Mouse (Mus musculus) hindbrain, embryonic 11.5 days (tissue): Measurements from ENCODE around the gene Nfil3. TPM values are rescaled to one million over a fixed set of nuclear protein-coding genes. Genes with fewer than 3 reads are reported as not detected.

Experiments
- ATAC-seq: fragments of 200-750 bp; cut with Nextera tagmentation; 2 replicates; pipeline ENCODE4 v1.8.0; 2017; ENCODE audit warnings: mild to moderate bottlenecking, moderate TSS enrichment, moderate library complexity; ENCODE audit not compliant: low FRiP score
- DNase-seq: peaks from one replicate; pipeline ENCODE4 v3.0.0-alpha.2; 2015; ENCODE audit warnings: low spot score
- H3K27ac ChIP-seq: fragments of 300-500 bp; sonication (generic); 2 replicates; pipeline ENCODE4 v1.5.1; 2014; ENCODE audit warnings: mild to moderate bottlenecking, low read depth, low read length
- H3K27me3 ChIP-seq: fragments of 300-500 bp; sonication (generic); 2 replicates; pipeline ENCODE4 v1.6.1; 2014; ENCODE audit warnings: mild to moderate bottlenecking, low read length, moderate library complexity, mixed read lengths; ENCODE audit not compliant: control insufficient read depth, insufficient read depth
- H3K36me3 ChIP-seq: fragments of 300-500 bp; sonication (generic); 2 replicates; pipeline ENCODE4 v1.6.1; 2014; ENCODE audit warnings: mild to moderate bottlenecking, low read length, moderate library complexity, mixed read lengths; ENCODE audit not compliant: control insufficient read depth, insufficient read depth
- H3K4me1 ChIP-seq: fragments of 300-500 bp; sonication (generic); replicated peaks from 2 replicates; pipeline ENCODE4 v1.6.1; 2014; ENCODE audit warnings: low read length, mixed read lengths; ENCODE audit not compliant: control insufficient read depth, insufficient read depth
- H3K4me2 ChIP-seq: fragments of 300-500 bp; sonication (generic); replicated peaks from 2 replicates; pipeline ENCODE4 v1.6.1; 2014; ENCODE audit warnings: mild to moderate bottlenecking, low read depth, low read length
- H3K4me3 ChIP-seq: fragments of 300-500 bp; sonication (generic); 2 replicates; pipeline ENCODE4 v1.5.1; 2014; ENCODE audit warnings: low read depth, low read length
- H3K9ac ChIP-seq: fragments of 300-500 bp; sonication (generic); 2 replicates; pipeline ENCODE4 v1.6.1; 2014; ENCODE audit warnings: low read depth, low read length
- H3K9me3 ChIP-seq: fragments of 300-500 bp; sonication (generic); 2 replicates; pipeline ENCODE4 v1.6.1; 2016; ENCODE audit warnings: low read length; ENCODE audit not compliant: control insufficient read depth
- WGBS: fragments of 180-500 bp; shearing (Covaris S2); extraction: QIAGEN DNeasy Blood & Tissue Kit; methylation state at CpG from one replicate; pipeline ENCODE4 v1.1.7; 2014; 5-methylcytosine and 5-hydroxymethylcytosine counted together
- polyA plus RNA-seq: library from polyadenylated mRNA; unstranded; fragments of >200 nt; fragmentation: Nextera tagmentation; extraction: Ambion mirVana; gene quantifications from 2 replicates; pipeline ENCODE4 v1.2.1, GENCODE M21; 2014

Nfil3 gene
- polyA plus RNA-seq, 1 experiment from 2014 or later, result 30.0 TPM

DNA sequence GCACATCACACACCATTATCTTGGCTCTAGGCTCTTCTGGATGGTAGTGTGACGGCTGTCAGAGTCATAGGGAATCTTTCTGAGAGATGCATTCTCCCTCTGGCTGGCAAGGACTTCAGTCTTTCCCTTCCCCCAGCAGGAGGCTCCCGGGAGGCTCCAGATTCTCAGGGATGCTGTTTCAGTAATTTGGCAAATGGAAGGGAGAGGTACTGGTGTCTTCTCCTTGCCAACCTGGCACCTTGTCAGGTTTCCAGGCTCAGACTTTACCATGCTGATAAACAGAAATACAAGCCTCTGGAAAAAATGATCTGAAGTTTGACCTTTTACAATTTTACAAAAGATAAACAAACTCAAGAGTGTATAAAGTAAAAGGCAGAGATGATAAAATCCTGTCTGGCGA, 26.9 kb upstream of the Nfil3 start:
- no peaks in the 10 kb centered on the region for H3K36me3 ChIP-seq
- ATAC-seq (no peak), DNase-seq (no peak)
- no peak overlapping the region for H3K4me3 ChIP-seq
- no peaks in the 10 kb centered on the region for H3K27me3 ChIP-seq
- no peaks in the 10 kb centered on the region for H3K9me3 ChIP-seq
- no peaks in the 10 kb centered on the region; the same call in 1 of the 2 replicates for H3K4me1 ChIP-seq
- 80% methylated on average over 3 of the region's 3 CpGs for WGBS
- H3K9ac ChIP-seq, result no peak overlapping the region
- no peak overlapping the region for H3K27ac ChIP-seq
- H3K4me2 ChIP-seq, result no peak overlapping the region

DNA sequence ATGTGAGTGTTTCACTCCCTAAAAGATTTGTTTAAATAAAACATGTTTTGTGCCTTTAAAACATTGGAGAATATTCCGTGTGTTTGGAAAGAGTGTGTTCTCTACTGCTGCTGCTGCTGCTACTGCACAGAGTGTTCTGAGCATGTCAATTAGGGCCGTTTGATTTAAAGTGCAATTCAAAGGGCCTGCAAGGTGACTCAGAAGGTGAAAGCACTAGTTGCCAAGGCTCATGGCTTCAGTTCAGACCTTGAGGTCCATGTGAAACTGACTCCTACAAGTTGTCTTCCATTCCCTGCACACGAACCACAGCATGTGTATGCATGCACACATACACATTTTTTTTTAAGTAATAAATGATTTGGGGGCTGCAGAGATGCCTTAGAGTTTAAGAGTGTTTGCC, 22.4 kb upstream of the Nfil3 start:
- 78% methylated on average over 3 of the region's 3 CpGs for WGBS

DNA sequence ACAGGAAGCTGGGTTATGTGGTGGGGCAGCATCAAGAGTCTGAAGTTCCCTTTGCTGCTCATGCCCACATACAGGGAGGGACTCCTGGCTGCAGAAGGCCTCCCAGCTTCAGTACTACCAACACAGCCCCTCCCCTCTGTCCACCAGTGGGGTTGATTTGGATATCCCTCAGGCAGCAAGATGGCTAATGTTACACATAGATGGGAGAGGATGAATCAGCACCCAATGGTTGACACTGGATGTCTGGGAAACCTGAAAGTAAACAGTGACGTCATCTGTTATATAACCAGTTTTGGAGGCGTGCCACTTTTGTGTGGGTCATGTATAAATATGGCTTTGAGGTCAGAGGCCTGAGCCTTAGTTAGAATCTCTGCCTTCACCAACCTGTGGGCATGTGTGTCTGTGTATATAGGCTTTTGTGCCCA, 20.6 kb upstream of the Nfil3 start:
- Histone ChIP-seq H3K36me3 (no peaks in the 10 kb centered on the region), H3K27me3 (no peaks in the 10 kb centered on the region), H3K4me2 (no peak overlapping the region), H3K4me1 (no peaks in the 10 kb centered on the region), H3K9ac (no peak overlapping the region), H3K4me3 (no peak overlapping the region), H3K27ac (no peak overlapping the region), H3K9me3 (no peaks in the 10 kb centered on the region)
- whole genome bisulfite sequencing, result 94% methylated on average over 2 of the region's 2 CpGs
- ATAC-seq (no peak), DNase-seq (no peak)

More for the DNA sequence above, 22.4 kb upstream of the Nfil3 start:
- ATAC-seq, result no peak
- Histone ChIP-seq H3K9me3 (no peaks in the 10 kb centered on the region), H3K36me3 (no peaks in the 10 kb centered on the region), H3K9ac (no peak overlapping the region), H3K4me2 (no peak overlapping the region), H3K4me3 (no peak overlapping the region), H3K27me3 (no peaks in the 10 kb centered on the region), H3K27ac (no peak overlapping the region), H3K4me1 (no peaks in the 10 kb centered on the region)
- DNase-seq, result no peak

DNA sequence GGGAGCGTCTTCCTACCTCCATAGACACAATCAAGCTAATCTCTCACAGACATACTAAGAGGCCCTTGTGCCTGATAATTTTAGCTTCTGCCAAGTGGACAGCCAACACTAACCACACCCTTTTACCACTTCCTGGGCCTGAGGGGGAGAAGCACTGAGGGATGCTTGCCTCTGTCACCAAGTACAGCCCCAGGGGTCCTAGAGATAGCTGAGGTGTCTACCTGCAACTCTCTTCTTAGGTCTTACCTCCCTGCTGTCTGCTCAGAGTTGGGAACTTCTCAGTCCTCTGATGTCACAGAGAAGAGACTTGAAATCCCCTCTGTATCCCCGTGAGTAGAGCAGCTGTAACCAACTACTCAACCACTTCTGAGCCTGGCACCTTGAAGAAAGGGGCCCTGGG, 19.6 kb upstream of the Nfil3 start:
- WGBS, result 76% methylated on average over 2 of the region's 2 CpGs
- ATAC-seq (no peak), DNase-seq (no peak)
- no peaks in the 10 kb centered on the region for H3K9me3 ChIP-seq
- no peaks in the 10 kb centered on the region for H3K27me3 ChIP-seq
- H3K27ac ChIP-seq, result no peak overlapping the region
- no peaks in the 10 kb centered on the region for H3K36me3 ChIP-seq
- H3K4me3 ChIP-seq, result no peak overlapping the region
- no peak overlapping the region for H3K9ac ChIP-seq
- no peak overlapping the region for H3K4me2 ChIP-seq
- H3K4me1 ChIP-seq, result no peaks in the 10 kb centered on the region

DNA sequence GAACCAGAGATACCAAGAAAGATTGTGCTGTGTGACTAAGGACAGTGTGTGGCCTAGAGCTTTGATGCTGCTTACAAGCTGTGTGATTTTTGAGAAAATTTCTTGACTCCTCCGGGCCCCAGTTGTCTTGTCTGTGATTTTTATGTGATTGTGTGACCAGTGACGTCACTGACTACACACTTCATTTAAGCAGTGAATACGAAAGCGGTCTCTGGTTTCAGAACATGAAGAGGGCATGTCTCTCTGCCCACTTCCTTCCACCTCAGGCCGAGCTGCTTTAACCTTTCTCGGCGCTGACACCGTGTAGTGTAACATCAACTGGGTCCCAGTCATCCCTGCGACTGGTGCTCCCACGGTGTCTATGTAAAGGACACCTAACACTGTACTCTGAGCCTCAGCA, 17.7 kb upstream of the Nfil3 start:
- Histone ChIP-seq H3K36me3 (no peaks in the 10 kb centered on the region), H3K4me3 (no peak overlapping the region), H3K27ac (no peak overlapping the region), H3K9me3 (no peaks in the 10 kb centered on the region), H3K9ac (no peak overlapping the region), H3K27me3 (no peaks in the 10 kb centered on the region), H3K4me1 (no peaks in the 10 kb centered on the region), H3K4me2 (no peak overlapping the region)
- ATAC-seq, result no peak
- DNase-seq, result no peak
- WGBS, result 86% methylated on average over 10 of the region's 10 CpGs

DNA sequence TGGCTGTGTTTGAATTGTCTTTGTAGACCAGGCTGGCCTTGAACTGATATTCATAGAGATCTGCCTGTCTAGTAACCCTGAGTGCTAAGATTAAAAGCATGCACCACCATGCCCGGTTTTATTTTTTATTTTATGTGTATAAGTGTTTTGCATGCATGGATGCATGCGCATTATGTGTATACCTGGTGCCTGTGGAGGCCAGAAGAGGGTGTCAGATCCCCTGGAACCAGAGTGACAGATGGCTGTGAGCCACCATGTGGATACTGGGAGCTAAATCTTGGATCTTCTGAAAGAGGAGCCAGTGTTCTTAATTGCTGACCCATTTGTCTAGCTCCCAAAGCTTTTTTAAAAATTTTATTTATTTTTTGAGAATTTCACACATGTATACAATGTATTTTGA, 16.9 kb upstream of the Nfil3 start:
- WGBS, result 83% methylated on average over 2 of the region's 2 CpGs
- DNase-seq (no peak), ATAC-seq (no peak)
- H3K27me3 ChIP-seq, result no peaks in the 10 kb centered on the region
- H3K4me1 ChIP-seq, result no peaks in the 10 kb centered on the region
- no peaks in the 10 kb centered on the region for H3K36me3 ChIP-seq
- H3K9me3 ChIP-seq, result no peaks in the 10 kb centered on the region
- H3K9ac ChIP-seq, result no peak overlapping the region
- no peak overlapping the region for H3K4me3 ChIP-seq
- H3K4me2 ChIP-seq, result no peak overlapping the region
- H3K27ac ChIP-seq, result no peak overlapping the region

DNA sequence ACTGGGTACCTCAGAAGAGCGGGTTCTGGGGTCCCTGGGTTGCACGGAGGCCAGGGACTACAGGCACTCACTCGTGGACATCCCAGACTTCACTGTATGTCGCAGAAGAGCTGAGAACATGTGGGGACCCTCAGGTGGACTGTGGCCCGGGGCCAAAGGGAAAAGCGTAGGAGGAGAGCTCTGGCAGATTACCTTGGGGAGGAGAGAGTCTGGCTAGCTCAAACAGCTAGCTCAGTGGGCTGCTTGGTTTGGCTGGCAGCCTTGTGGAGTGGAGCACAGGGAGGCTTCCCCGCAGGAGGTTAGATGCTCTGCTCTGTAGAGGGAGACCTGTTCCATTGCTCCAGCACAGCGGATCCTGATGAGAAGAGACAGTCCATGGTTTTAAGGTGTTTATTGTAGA, 15.3 kb upstream of the Nfil3 start:
- no peak overlapping the region for H3K4me3 ChIP-seq
- H3K27me3 ChIP-seq, result no peaks in the 10 kb centered on the region
- ATAC-seq, result no peak
- 77% methylated on average over 8 of the region's 8 CpGs for WGBS
- H3K4me1 ChIP-seq, result no peaks in the 10 kb centered on the region
- no peaks in the 10 kb centered on the region for H3K9me3 ChIP-seq
- H3K27ac ChIP-seq, result no peak overlapping the region
- H3K4me2 ChIP-seq, result no peak overlapping the region
- DNase-seq, result no peak
- no peaks in the 10 kb centered on the region for H3K36me3 ChIP-seq
- H3K9ac ChIP-seq, result no peak overlapping the region

DNA sequence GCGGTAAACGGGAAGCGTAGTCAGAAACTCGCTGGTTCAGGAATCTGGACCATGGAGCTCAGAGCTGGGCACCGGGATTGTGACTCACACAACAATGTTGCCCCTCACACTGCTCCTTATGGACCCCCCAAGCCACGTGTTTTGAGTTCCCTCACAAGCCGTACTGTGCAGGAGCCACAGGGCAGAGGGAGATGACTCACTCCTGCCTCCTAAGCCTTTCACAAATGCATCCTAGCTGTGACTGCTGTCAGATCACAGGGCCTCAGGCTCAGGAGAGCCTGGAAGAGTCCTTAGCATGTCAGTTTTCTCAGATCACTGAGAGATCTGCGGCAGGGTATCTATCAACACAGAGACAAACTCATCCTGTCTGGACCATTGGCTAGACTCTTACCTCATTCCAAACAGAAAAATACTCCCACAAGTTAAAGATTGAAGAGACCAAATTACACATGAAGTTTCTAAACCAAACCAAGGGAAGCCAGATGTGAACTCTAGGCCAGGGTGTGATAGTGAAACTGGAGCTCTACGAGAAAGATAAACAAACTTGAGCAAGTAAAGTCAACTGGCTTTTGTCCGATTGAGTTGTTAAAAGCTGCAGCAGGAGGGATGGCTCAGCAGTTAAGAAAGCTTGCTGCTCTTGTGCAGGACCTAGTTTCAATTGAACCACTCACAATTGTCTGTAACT, 13.5 kb upstream of the Nfil3 start:
- Histone ChIP-seq H3K27ac (no peak overlapping the region), H3K36me3 (no peaks in the 10 kb centered on the region), H3K4me3 (no peak overlapping the region), H3K27me3 (no peaks in the 10 kb centered on the region), H3K9ac (no peak overlapping the region), H3K9me3 (no peaks in the 10 kb centered on the region), H3K4me1 (no peaks in the 10 kb centered on the region), H3K4me2 (no peak overlapping the region)
- no peak for DNase-seq
- WGBS, result 80% methylated on average over 10 of the region's 10 CpGs
- ATAC-seq, result no peak

DNA sequence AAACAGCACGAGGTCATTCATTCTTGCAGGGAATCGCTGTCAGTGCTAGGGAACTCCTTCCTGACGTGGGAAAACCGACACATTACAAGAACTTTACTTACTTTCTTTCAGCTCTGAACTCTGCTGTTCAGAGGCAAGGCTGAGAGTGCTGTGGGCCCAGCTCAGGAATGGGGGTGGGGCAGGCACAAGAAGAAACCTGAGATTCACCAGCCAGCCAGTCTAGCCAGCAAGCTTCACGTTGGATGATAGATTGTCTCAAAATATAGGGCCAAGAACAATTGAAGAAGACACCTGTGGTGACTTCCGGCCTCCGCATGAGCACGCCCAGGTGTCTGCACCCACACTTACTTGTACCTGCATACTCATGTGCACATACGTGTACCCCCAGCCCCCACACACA, 9.3 kb upstream of the Nfil3 start:
- no peak for ATAC-seq
- H3K9ac ChIP-seq, result no peak overlapping the region
- no peaks in the 10 kb centered on the region for H3K9me3 ChIP-seq
- no peak overlapping the region for H3K27ac ChIP-seq
- H3K4me1 ChIP-seq, result no peaks in the 10 kb centered on the region
- H3K27me3 ChIP-seq, result no peaks in the 10 kb centered on the region
- 59% methylated on average over 9 of the region's 9 CpGs for WGBS
- no peak overlapping the region for H3K4me2 ChIP-seq
- no peaks in the 10 kb centered on the region for H3K36me3 ChIP-seq
- no peak overlapping the region for H3K4me3 ChIP-seq
- no peak for DNase-seq
